Mouse (Mus musculus) cerebellum, adult 2 months (tissue): ENCODE results near the gene Gpr173. TPM values are rescaled to one million over a fixed set of nuclear protein-coding genes. Genes with fewer than 3 reads are reported as not detected.
"Not testable (repeated sequence)": the region's sequence is repeated elsewhere in the genome, so short reads cannot be mapped to it uniquely, and the experiment has no call there.

ENCODE experiments used
- DNase-seq, 2 experiments: peaks; one replicate each; pipeline ENCODE4 v3.0.0; 2021
- H3K27ac ChIP-seq: fragments of 200-500 bp; 2 replicates; pipeline ENCODE4 v1.5.1; 2012; ENCODE audit warnings: low read length, control low read depth, inconsistent platforms; ENCODE audit not compliant: insufficient read depth
- H3K27me3 ChIP-seq: fragments of 200-500 bp; 2 replicates; pipeline ENCODE4 v1.6.1; 2012; ENCODE audit warnings: inconsistent platforms, mild to moderate bottlenecking, low read length, moderate library complexity; ENCODE audit not compliant: control insufficient read depth, insufficient read depth
- H3K4me1 ChIP-seq: fragments of 200-500 bp; 2 replicates; pipeline ENCODE4 v1.6.1; 2011; ENCODE audit warnings: low read length; ENCODE audit not compliant: control insufficient read depth, insufficient read depth
- H3K4me3 ChIP-seq: fragments of 200-500 bp; replicated peaks from 2 replicates; pipeline ENCODE3; 2011; ENCODE audit warnings: mild to moderate bottlenecking, low read depth, low read length, control low read depth; ENCODE audit not compliant: insufficient read depth
- CTCF ChIP-seq: fragments of 200-500 bp; IDR thresholded peaks from 2 replicates; pipeline ENCODE4 v1.5.1; 2011; ENCODE audit warnings: low read depth, mild to moderate bottlenecking, control low read depth, low read length, moderate library complexity, borderline replicate concordance; ENCODE audit not compliant: insufficient read depth
- POLR2A ChIP-seq: fragments of 200-500 bp; IDR thresholded peaks from 2 replicates; pipeline ENCODE4 v1.6.1; 2011; ENCODE audit warnings: low read length, control low read depth, borderline replicate concordance; ENCODE audit not compliant: insufficient read depth
- WGBS: fragments of 180-500 bp; shearing (Covaris S2); methylation state at CpG from one replicate; pipeline ENCODE4 v1.1.7; 2018; 5-methylcytosine and 5-hydroxymethylcytosine counted together
- polyA plus RNA-seq: library from polyadenylated mRNA; depleted of rRNA; stranded (reverse); fragments of >200 nt; gene quantifications from 2 replicates; pipeline ENCODE4 v1.2.3, GENCODE M21; 2012

Gpr173 gene
- polyA plus RNA-seq, 1 experiment: 18.3 TPM

- TF ChIP-seq POLR2A: no peak
- no peak for TF ChIP-seq CTCF
- WGBS: 11% methylated on average over 15 of the region's 15 CpGs
- Histone ChIP-seq H3K4me3 (no peak overlapping the region), H3K4me1 (peaks cover 13% of the 10 kb centered on the region), H3K27ac (peak overlapping the region; percentile 15), H3K27me3 (no peaks in the 10 kb centered on the region)
- DNase-seq: peak; percentile 65 to 72
Observed at GRCm38 (mm10) chrX:152346587-152346986, 21.9 kb downstream of the Gpr173 start.

GRCm38 (mm10) chrX:152342903-152343302, 25.6 kb downstream of the Gpr173 start:
- Histone ChIP-seq H3K27me3 (no peaks in the 10 kb centered on the region), H3K4me1 (peaks cover 17% of the 10 kb centered on the region), H3K4me3 (peak overlapping the region; percentile 78), H3K27ac (peak overlapping the region; percentile 83; the same call in 1 of the 2 replicates)
- TF ChIP-seq CTCF (no peak), POLR2A (no peak)
- WGBS: 16% methylated on average over 6 of the region's 6 CpGs
- no peak for DNase-seq

GRCm38 (mm10) chrX:152342358-152342901, 26.1 kb downstream of the Gpr173 start, which contains the start of gene Tspyl2:
Gene Tspyl2 (minus strand): TSS chrX:152342425.
- no peaks in the 10 kb centered on the region for H3K27me3 ChIP-seq
- no peak for TF ChIP-seq CTCF
- peak; percentile 80 for TF ChIP-seq POLR2A
- DNase-seq: peak; percentile 93 to 97
- peak within 1 kb of the TSS; percentile 78 for H3K4me3 ChIP-seq
- peak within 1 kb of the TSS; percentile 83 for H3K27ac ChIP-seq
- peaks cover 17% of the 10 kb centered on the region for H3K4me1 ChIP-seq
- WGBS: 5% methylated on average over 15 of the region's 27 CpGs

DNA sequence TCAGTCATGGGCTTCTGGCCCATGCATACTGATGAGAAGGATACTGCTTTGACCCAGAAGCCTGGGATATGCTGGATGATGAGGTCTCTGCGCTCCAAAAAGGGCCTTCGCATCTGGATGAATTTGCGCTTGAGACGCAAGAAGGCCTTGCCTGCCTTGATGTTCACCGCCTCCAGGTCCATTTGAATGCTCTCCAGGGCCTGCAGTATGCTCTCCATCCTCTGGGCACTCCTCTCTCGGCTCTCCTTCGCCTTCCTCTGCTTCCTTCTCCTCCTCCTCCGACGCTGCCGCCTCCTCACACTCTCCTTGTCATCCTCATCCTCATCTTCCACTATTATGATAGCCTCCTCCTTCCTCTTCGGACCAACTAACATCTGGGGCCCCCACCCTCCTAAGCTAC, 27.0 kb downstream of the Gpr173 start:
- Histone ChIP-seq H3K27me3 (no peaks in the 10 kb centered on the region), H3K4me1 (peaks cover 9% of the 10 kb centered on the region), H3K4me3 (peak overlapping the region; percentile 78), H3K27ac (peak overlapping the region; percentile 24)
- 21% methylated on average over 10 of the region's 11 CpGs for WGBS
- DNase-seq: peak; percentile 46
- TF ChIP-seq POLR2A: no peak
- TF ChIP-seq CTCF: no peak

DNA sequence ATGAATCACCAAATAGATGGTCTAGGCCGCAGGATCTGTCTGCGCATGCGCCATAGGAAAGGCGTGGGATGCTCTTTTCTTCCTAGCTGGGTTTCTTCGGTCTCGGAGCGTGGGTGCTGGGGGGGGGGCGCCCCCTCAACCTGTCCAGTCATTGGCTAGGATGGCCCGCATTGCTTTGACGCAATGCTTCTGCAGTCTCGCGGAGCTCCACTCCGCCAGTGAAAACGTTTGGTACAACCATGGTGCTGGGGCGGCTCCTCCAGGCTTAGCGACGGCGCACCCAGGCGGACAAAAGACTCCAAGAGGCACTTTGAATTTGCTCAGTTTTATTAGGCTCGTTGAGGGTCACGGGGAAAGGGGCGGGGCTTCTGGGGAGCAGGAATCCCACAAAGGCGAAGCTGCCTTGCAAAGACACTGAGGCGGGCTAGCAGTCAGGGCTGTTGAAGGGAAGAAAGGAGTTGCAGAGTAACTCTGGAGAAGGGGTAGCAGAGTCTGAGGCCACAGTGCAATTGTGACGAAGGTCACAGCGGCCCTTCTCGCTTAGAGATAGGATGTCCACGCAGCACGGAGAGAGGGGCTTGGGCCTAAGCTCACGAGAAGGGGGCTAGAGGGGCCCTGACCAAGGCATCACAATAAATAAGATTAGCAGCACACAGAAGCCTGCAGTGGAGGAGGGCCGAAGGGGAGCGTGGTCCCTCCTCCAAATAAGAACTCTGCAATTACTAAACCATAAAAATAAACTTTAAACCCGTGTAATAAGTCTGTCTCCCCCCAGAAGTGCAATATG, 31.8 kb downstream of the Gpr173 start:
- Histone ChIP-seq H3K4me3 (peak overlapping the region; percentile 57), H3K4me1 (peaks cover 4% of the 10 kb centered on the region; the same call in 1 of the 2 replicates), H3K27ac (peak overlapping the region; percentile 91), H3K27me3 (no peaks in the 10 kb centered on the region)
- TF ChIP-seq POLR2A (peak; percentile 65; the same call in 1 of the 2 replicates), CTCF (no peak)
- WGBS: 9% methylated on average over 33 of the region's 33 CpGs
- DNase-seq: peak; percentile 88 to 94

DNA sequence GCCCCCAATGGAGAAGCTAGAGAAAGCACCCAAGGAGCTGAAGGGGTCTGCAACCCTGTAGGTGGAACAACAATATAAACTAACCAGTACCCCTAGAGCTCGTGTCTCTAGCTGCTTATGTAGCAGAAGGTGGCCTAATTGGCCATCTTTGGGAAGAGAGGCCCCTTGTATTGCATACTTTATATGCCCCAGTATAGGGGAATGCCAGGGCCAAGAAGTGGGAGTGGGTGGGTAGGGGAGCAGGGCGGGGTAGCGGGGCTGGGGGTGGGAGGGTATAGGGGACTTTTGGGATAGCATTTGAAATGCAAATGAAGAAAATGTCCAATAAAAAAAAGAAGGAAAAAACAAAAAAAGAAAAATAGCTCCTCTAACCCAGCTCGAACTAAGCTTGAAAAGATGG, 32.4 kb downstream of the Gpr173 start:
- H3K27me3 ChIP-seq, DNase-seq, H3K27ac ChIP-seq, H3K4me1 ChIP-seq: not testable (repeated sequence)
- H3K4me3 ChIP-seq: peak overlapping the region; percentile 16
- WGBS: 23% methylated on average over 3 of the region's 4 CpGs

DNA sequence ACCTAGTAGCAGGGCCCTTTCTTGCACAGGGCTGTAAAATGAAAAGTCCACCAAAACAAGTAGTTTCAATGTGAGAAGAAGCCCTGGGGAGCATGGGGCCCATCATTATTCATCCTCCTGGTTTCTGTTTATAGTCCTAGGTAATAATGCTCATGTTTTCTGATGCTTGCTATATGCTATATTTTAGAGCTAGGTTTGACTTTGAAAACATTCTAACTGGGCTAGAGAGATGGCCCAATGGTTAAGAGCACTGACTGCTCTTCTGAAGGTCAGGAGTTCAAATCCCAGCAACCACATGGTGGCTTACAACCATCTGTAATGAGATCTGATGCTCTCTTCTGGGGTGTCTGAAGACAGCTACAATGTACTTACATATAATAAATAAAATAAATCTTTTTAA, 39.1 kb downstream of the Gpr173 start:
- not testable (repeated sequence) for DNase-seq, H3K27me3 ChIP-seq, H3K4me1 ChIP-seq, H3K27ac ChIP-seq, H3K4me3 ChIP-seq

DNA sequence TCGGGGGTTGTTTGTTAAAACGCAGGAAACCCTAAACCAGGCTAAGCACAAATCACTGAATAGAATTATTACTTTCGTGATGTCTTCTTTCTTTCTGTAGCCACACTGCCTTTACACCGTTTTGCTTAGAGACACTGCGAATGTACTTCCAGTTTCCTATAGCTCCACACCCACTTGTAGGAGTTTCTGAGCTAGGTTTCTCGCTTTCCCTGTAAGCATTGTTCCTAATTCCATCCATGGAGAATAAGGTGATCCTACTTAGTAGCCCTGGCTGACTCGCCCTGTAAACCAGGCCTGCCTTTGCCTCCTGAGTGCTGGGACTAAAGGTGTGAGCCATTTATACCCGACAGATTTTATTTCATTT, 40.8 kb downstream of the Gpr173 start:
- 14% methylated on average over 8 of the region's 8 CpGs for WGBS
- peak overlapping the region; percentile 33 for H3K4me3 ChIP-seq
- H3K27me3 ChIP-seq: no peaks in the 10 kb centered on the region
- DNase-seq: no peak
- no peak overlapping the region for H3K27ac ChIP-seq
- no peaks in the 10 kb centered on the region for H3K4me1 ChIP-seq
- TF ChIP-seq POLR2A (no peak), CTCF (no peak)
